Mouse (Mus musculus) heart, adult 9 months (tissue): ENCODE measurements at regions not wholly inside any gene's neighbourhood (a gene's known extent, or its start where the extent isn't known, plus 50 kb on each side); places are given as distances from the start of the nearest gene placed in this dataset.

Source experiments
- DNase-seq, 2 experiments: peaks; one replicate each; pipeline ENCODE4 v3.0.0; 2022; ENCODE audit warnings: low spot score in 2 of 2

- DNase-seq, result no peak
Observed at GRCm38 (mm10) chr3:60138319-60138718, 56.6 kb downstream of the Sucnr1 start.

- no peak for DNase-seq
Observed at GRCm38 (mm10) chr3:60159865-60160264, 78.2 kb downstream of the Sucnr1 start.

DNA sequence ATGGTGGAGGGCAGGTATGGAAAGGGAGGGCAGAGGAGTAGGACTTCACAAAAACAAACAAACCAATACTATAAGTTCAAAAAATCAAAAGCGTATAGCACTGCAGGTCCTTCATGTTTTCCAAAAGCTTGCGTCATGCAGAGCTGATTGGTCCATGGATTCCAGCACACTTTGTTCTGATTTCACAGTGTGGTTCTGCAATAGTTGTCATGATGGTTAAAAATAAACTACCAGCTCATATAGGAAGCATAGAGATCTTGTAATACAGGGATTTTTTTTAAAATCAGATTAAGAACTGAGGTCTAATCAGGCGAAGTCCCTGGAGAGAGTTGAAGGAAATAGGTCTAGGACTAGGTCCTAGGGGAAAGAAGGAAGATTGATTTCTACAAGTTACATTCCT, 86.0 kb downstream of the Sucnr1 start:
- DNase-seq, result peak in 1 of 2 experiments; percentile 8

DNA sequence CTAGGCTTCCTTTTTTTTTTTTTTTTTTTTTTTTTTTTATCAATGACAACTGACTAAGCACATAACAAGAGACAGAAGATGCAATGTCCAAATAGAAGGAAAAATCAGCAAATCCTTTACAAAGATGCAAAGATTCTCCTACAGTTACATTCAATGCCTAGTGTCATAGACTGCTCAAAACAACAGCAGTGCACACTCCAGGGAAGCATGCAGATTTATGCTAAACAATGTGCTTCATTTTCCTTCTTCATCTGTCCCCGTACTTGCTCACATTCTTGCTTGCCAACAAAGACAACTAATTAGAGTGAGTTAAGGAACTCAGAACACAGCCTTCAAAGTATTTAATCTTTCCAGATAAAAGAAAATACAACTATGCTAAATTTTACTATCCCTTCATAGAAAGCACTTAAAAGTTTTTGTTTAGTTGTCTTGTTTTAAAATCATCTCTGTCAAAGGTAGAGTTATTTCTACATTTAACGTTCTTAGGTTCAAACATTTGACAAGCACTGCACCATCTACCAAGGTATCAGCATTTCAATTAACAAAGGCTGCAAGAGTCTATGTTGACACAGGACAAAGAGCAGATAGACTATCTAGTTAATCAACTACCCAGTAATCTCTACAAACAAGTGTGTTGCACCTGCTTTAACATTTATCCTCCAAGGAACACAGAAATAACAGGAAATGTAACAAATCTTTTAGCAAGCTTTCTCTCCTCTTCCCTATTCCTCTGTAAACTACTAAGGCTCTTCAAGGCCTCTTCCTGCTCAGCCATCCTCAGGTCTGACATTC, 86.7 kb downstream of the Sucnr1 start:
- DNase-seq, result no peak

GRCm38 (mm10) chr3:60169606-60170005, 87.9 kb downstream of the Sucnr1 start:
- no peak for DNase-seq

DNA sequence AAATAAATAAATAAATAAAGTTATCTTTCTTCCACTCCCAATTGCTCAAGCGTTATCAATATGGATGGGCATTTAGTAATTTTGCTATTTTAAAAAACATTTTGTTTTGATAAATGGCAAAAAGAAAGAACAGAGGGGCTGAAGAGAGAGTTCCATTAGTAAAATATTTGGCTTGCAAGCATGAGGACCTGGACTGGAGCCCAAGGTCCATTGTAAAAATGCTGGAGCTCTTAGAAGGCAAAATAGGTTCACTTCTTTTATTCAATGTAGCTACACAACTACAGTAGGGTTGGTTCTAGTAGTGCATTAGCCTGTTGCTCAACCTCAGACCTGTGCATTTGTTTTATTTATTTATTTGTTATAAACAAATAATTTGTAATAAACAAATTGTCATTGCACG, 102.8 kb downstream of the Sucnr1 start:
- DNase-seq, result no peak

DNA sequence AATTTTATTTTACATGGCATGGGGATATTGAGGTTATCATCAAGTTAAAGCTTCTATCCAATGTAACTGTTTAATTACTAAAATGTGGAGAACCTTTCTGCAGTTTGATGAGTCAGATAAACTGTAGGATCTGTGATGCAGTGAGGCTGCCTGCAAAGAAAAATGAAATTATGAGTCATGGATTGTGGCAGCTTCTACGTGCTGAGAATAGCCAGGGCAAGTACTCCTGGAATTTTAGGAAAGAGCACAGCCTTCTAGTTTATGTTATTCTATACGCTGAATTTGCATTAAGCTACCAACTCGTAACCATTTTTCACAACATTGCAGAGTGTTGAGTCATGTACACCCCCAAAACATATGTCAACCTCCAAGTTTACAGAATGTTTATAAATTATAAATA, 114.4 kb downstream of the Sucnr1 start:
- no peak for DNase-seq

DNA sequence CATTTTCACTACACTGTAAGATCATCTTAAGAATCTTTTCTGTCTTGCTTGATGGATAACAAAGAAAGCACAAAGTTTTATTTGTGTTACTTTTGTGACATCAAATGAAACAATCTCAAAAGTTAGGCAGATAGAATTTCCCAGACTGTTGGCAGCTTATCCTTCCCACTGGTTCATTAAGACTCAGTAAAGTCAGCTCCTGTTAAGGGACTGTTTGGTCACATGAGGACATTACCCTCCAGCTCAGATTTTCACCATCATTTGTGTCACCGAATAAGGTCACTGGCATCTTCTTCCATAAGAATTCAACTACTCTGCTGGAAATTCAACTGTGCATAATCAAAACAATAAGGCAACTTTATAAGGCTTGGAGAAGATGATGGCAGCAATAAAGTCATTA, 126.3 kb downstream of the Sucnr1 start:
- DNase-seq, result no peak

GRCm38 (mm10) chr3:60218938-60219337, 137.3 kb downstream of the Sucnr1 start:
- no peak for DNase-seq

GRCm38 (mm10) chr3:60240664-60241063, 159.0 kb downstream of the Sucnr1 start:
- DNase-seq, result no peak

- DNase-seq, result no peak
Observed at GRCm38 (mm10) chr3:60266666-60267415, 185.2 kb downstream of the Sucnr1 start.

- no peak for DNase-seq
Observed at GRCm38 (mm10) chr3:60267416-60268174, 185.9 kb downstream of the Sucnr1 start.

- DNase-seq, result no peak
Observed at GRCm38 (mm10) chr3:60270463-60270862, 188.8 kb downstream of the Sucnr1 start.

- DNase-seq, result no peak
Observed at GRCm38 (mm10) chr3:60273744-60274143, 192.1 kb downstream of the Sucnr1 start.

- no peak for DNase-seq
Observed at GRCm38 (mm10) chr3:60275249-60275838, 193.7 kb downstream of the Sucnr1 start.

GRCm38 (mm10) chr3:60277791-60278190, 194.8 kb upstream of the Mbnl1 start:
- DNase-seq, result peak; percentile 6 to 29

GRCm38 (mm10) chr3:60281229-60281628, 191.4 kb upstream of the Mbnl1 start:
- DNase-seq, result no peak

GRCm38 (mm10) chr3:60281959-60282495, 190.6 kb upstream of the Mbnl1 start:
- DNase-seq, result no peak

DNA sequence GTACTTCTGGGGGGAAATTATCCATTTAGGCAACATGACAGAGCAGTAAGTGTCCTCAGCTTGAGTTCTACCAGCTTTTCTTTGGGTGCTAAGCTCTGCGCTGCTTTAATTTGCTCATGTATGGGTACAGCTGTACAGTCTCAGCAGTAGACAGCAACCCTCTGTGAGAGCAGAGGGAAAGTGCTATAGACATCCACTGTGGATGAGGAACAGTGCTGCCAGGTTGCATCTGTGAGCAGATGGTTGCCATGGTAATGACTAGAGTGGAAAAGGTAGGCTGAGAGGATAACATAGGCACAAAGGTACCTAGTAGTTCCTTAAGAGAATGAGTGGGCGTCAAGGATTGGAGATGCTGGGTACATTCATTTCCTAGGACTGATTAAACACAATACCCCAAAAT, 180.5 kb upstream of the Mbnl1 start:
- DNase-seq, result no peak

- DNase-seq, result no peak
Observed at GRCm38 (mm10) chr3:60292940-60293339, 179.7 kb upstream of the Mbnl1 start.

- DNase-seq, result no peak
Observed at GRCm38 (mm10) chr3:60305399-60305798, 167.2 kb upstream of the Mbnl1 start.

DNA sequence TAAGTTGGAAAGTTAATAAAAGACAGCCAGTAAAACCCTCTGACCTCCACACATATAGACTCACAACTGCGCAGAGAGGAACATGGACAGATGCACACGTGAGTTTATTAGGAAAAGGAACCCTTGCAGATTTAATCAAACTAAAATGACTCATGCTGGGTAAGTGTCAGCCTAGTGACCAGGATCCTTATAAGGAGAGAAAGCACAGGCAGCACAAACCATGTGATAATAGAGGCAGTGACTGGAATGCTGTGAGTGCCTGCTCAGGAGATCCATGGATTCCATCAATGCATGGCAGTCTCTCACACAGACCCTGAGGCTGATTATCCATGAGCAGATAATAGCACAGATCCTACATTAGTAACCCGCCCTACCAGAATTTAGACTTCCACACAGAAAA, 162.2 kb upstream of the Mbnl1 start:
- no peak for DNase-seq
